Mouse (Mus musculus) thymus, adult 18-20 months (tissue): ENCODE results near the gene Ppp1r3c.
"Not testable (repeated sequence)": the region's sequence is repeated elsewhere in the genome, so short reads cannot be mapped to it uniquely, and the experiment has no call there.

ENCODE experiments used
- DNase-seq, 2 experiments: peaks; one replicate each; pipeline ENCODE4 v3.0.0; 2022; ENCODE audit warnings: mixed read lengths in 2 of 2

Ppp1r3c gene

GRCm38 (mm10) chr19:36736537-36736936 is at the start of gene Ppp1r3c:
TSS of gene Ppp1r3c (minus strand) at chr19:36736653.
- DNase-seq = peak; percentile 17 to 22

GRCm38 (mm10) chr19:36783179-36783578 is 46.7 kb upstream of the Ppp1r3c start:
- no peak for DNase-seq

GRCm38 (mm10) chr19:36782591-36782990 is 46.1 kb upstream of the Ppp1r3c start:
- DNase-seq = no peak

- DNase-seq = no peak
These were observed 45.5 kb upstream of the Ppp1r3c start for GRCm38 (mm10) chr19:36781996-36782395.

GRCm38 (mm10) chr19:36780375-36780774 is 43.9 kb upstream of the Ppp1r3c start:
- DNase-seq = no peak

- DNase-seq = no peak
These were observed 43.3 kb upstream of the Ppp1r3c start for GRCm38 (mm10) chr19:36779765-36780164.

GRCm38 (mm10) chr19:36775531-36775930 is 39.1 kb upstream of the Ppp1r3c start:
- no peak for DNase-seq

GRCm38 (mm10) chr19:36773716-36774459 is 37.4 kb upstream of the Ppp1r3c start:
- no peak for DNase-seq

- DNase-seq = no peak
These were observed 31.6 kb upstream of the Ppp1r3c start for GRCm38 (mm10) chr19:36768084-36768483.

- DNase-seq = no peak
These were observed 28.0 kb upstream of the Ppp1r3c start for GRCm38 (mm10) chr19:36764451-36764850.

- DNase-seq = no peak
These were observed 12.5 kb upstream of the Ppp1r3c start for GRCm38 (mm10) chr19:36748996-36749395.

- no peak for DNase-seq
These were observed 5.9 kb upstream of the Ppp1r3c start for GRCm38 (mm10) chr19:36742331-36742730.

GRCm38 (mm10) chr19:36739566-36740211 is 3.2 kb upstream of the Ppp1r3c start:
- DNase-seq = no peak

GRCm38 (mm10) chr19:36738009-36738408 is 1.6 kb upstream of the Ppp1r3c start:
- DNase-seq = no peak

GRCm38 (mm10) chr19:36737087-36737486 is 634 bp upstream of the Ppp1r3c start:
- DNase-seq = no peak

GRCm38 (mm10) chr19:36734308-36735038 is 2.0 kb downstream of the Ppp1r3c start:
- no peak for DNase-seq

- no peak for DNase-seq
These were observed 3.1 kb downstream of the Ppp1r3c start for GRCm38 (mm10) chr19:36733191-36733943.

GRCm38 (mm10) chr19:36731310-36731709 is 5.1 kb downstream of the Ppp1r3c start:
- DNase-seq = no peak

- DNase-seq = not testable (repeated sequence)
These were observed 6.0 kb downstream of the Ppp1r3c start for GRCm38 (mm10) chr19:36730414-36730813.

- no peak for DNase-seq
These were observed 7.6 kb downstream of the Ppp1r3c start for GRCm38 (mm10) chr19:36728741-36729460.

GRCm38 (mm10) chr19:36724970-36725369 is 11.5 kb downstream of the Ppp1r3c start:
- DNase-seq = no peak

- no peak for DNase-seq
These were observed 15.3 kb downstream of the Ppp1r3c start for GRCm38 (mm10) chr19:36721139-36721538.
